Mouse (Mus musculus): ENCODE data around the gene St6galnac3.

GRCm38 (mm10) chr3:153313583-153313982 lies 411.4 kb downstream of the St6galnac3 start:
- TF ChIP-seq CTCF (IDR thresholded peaks at IDR 0.05; ENCODE audit: control insufficient read depth, insufficient read depth, insufficient read length) (no peak), FOSL1 (IDR thresholded peaks at IDR 0.05; ENCODE audit: insufficient read depth, low read length, poor library complexity, severe bottlenecking) (no peak), CEBPB (IDR thresholded peaks at IDR 0.05; ENCODE audit: low read depth) (no peak), USF1 (IDR thresholded peaks at IDR 0.05; ENCODE audit: low read depth) (no peak), MYOG (IDR thresholded peaks at IDR 0.05; ENCODE audit: control insufficient read depth, extremely low read depth, insufficient read length) (no peak)
